Mouse (Mus musculus): ENCODE data around the gene BC061212. TPM values are rescaled to one million over a fixed set of nuclear protein-coding genes. Genes with fewer than 3 reads are reported as not detected.
"Not testable (repeated sequence)": the region's sequence is repeated elsewhere in the genome, so short reads cannot be mapped to it uniquely, and the experiment has no call there.

Gene BC061212
- not detected in 2 replicates for polyA plus RNA-seq (2012; rRNA removed)

GRCm38 (mm10) chr5:94070445-94070844, at the start of gene BC061212:
Gene BC061212, minus strand, starts transcription at chr5:94070545.
- not testable (repeated sequence) for DNase-seq (ENCODE audit: low read depth)

DNA sequence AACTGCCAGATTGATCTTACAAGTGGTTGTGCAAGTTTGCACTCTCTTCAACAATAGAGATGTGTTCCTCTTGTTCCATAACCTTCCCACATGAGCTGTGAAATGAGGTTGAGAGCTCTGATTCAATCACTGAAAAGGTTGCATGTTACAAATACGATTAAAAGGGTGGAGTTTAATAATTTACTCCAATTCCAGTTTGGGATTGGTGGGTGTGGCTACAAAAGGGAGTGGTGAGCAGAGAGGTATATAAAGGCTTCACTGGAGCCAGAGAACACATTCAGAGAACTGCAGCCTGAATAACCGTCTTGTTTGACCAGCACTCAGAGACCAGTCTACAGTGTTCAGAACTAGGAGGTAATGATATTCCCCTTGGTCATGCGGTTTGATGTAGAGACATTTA, 5.7 kb upstream of the BC061212 start, which contains the start of gene Gm6351:
Gm6351 (plus strand) TSS at position 301 of the 400 bp plus-strand sequence.
- DNase-seq (ENCODE audit: low read depth), result not testable (repeated sequence)

Other genes starting within 250 kb of the BC061212 start
- not detected in 2 replicates for gene Gm7792, start 226.8 kb downstream of the BC061212 start, polyA plus RNA-seq (2012; rRNA removed)
- gene Gm16429, start 141.5 kb downstream of the BC061212 start, polyA plus RNA-seq (2012; rRNA removed), result not detected in 2 replicates
- not detected in 2 replicates for gene Gm6351, start 5.8 kb upstream of the BC061212 start, polyA plus RNA-seq (2012; rRNA removed)
- not detected in 2 replicates for gene Gm3106, start 147.5 kb upstream of the BC061212 start, polyA plus RNA-seq (2012; rRNA removed)
- gene A430089I19Rik, start 236.3 kb upstream of the BC061212 start, polyA plus RNA-seq (2012; rRNA removed), result not detected in 2 replicates
- not detected in 2 replicates for gene Gm6502, start 243.9 kb upstream of the BC061212 start, polyA plus RNA-seq (2012; rRNA removed)